Mouse (Mus musculus) midbrain, embryonic 11.5 days (tissue): ENCODE results near the gene Ppp2r5c. TPM values are rescaled to one million over a fixed set of nuclear protein-coding genes. Genes with fewer than 3 reads are reported as not detected.

Experiments used
- ATAC-seq: fragments of 200-750 bp; cut with Nextera tagmentation; 2 replicates; pipeline ENCODE4 v1.8.0; 2017; ENCODE audit warnings: moderate TSS enrichment, moderate library complexity; ENCODE audit not compliant: low FRiP score
- DNase-seq: peaks from one replicate; pipeline ENCODE4 v3.0.0; 2015; ENCODE audit warnings: low spot score; ENCODE audit errors: missing footprints
- H3K27ac ChIP-seq: fragments of 300-500 bp; sonication (generic); 2 replicates; pipeline ENCODE4 v1.5.1; 2014; ENCODE audit warnings: low read depth, low read length
- H3K27me3 ChIP-seq: fragments of 300-500 bp; sonication (generic); 2 replicates; pipeline ENCODE4 v1.6.1; 2014; ENCODE audit warnings: mild to moderate bottlenecking, low read length, moderate library complexity, mixed read lengths; ENCODE audit not compliant: control insufficient read depth, insufficient read depth
- H3K36me3 ChIP-seq: fragments of 300-500 bp; sonication (generic); 2 replicates; pipeline ENCODE4 v1.6.1; 2014; ENCODE audit warnings: mild to moderate bottlenecking, low read length, moderate library complexity, mixed read lengths; ENCODE audit not compliant: control insufficient read depth, insufficient read depth
- H3K4me1 ChIP-seq: fragments of 300-500 bp; sonication (generic); 2 replicates; pipeline ENCODE4 v1.6.1; 2014; ENCODE audit warnings: low read length; ENCODE audit not compliant: control insufficient read depth, insufficient read depth
- H3K4me2 ChIP-seq: fragments of 300-500 bp; sonication (generic); 2 replicates; pipeline ENCODE4 v1.6.1; 2014; ENCODE audit warnings: mild to moderate bottlenecking, moderate library complexity
- H3K4me3 ChIP-seq: fragments of 300-500 bp; sonication (generic); 2 replicates; pipeline ENCODE4 v1.5.1; 2014; ENCODE audit warnings: low read depth, low read length
- H3K9ac ChIP-seq: fragments of 300-500 bp; sonication (generic); 2 replicates; pipeline ENCODE4 v1.6.1; 2014; ENCODE audit warnings: low read length
- H3K9me3 ChIP-seq: fragments of 300-500 bp; sonication (generic); 2 replicates; pipeline ENCODE4 v1.6.1; 2016; ENCODE audit warnings: low read length; ENCODE audit not compliant: control insufficient read depth
- WGBS: fragments of 180-500 bp; shearing (Covaris S2); extraction: QIAGEN DNeasy Blood & Tissue Kit; methylation state at CpG from one replicate; pipeline ENCODE4 v1.1.7; 2014; 5-methylcytosine and 5-hydroxymethylcytosine counted together
- polyA plus RNA-seq: library from polyadenylated mRNA; unstranded; fragments of >200 nt; fragmentation: Nextera tagmentation; extraction: Ambion mirVana; gene quantifications from 2 replicates; pipeline ENCODE4 v1.2.1, GENCODE M21; 2014

The Ppp2r5c gene
- polyA plus RNA-seq, 1 experiment from 2014 or later: 175 TPM

GRCm38 (mm10) chr12:110606676-110607075, 159.8 kb downstream of the Ppp2r5c start:
- WGBS: 89% methylated on average over 2 of the region's 2 CpGs
- Histone ChIP-seq H3K4me2 (no peak overlapping the region), H3K27me3 (no peaks in the 10 kb centered on the region), H3K27ac (no peak overlapping the region), H3K9ac (no peak overlapping the region), H3K4me3 (no peak overlapping the region), H3K36me3 (no peaks in the 10 kb centered on the region), H3K4me1 (peaks cover 15% of the 10 kb centered on the region), H3K9me3 (no peaks in the 10 kb centered on the region)
- no peak for DNase-seq
- ATAC-seq: no peak

GRCm38 (mm10) chr12:110608460-110609152, 161.7 kb downstream of the Ppp2r5c start:
- Histone ChIP-seq H3K27ac (no peak overlapping the region), H3K36me3 (peaks cover 5% of the 10 kb centered on the region), H3K9me3 (no peaks in the 10 kb centered on the region), H3K4me3 (no peak overlapping the region), H3K4me2 (no peak overlapping the region), H3K4me1 (peaks cover 2% of the 10 kb centered on the region; the same call in 1 of the 2 replicates), H3K27me3 (no peaks in the 10 kb centered on the region), H3K9ac (no peak overlapping the region)
- WGBS: 76% methylated on average over 11 of the region's 11 CpGs
- DNase-seq (peak; percentile 62), ATAC-seq (no peak)

- ATAC-seq (no peak), DNase-seq (no peak)
- Histone ChIP-seq H3K27me3 (no peaks in the 10 kb centered on the region), H3K4me2 (no peak overlapping the region), H3K9me3 (no peaks in the 10 kb centered on the region), H3K4me3 (no peak overlapping the region), H3K27ac (no peak overlapping the region), H3K9ac (no peak overlapping the region), H3K36me3 (peaks cover 10% of the 10 kb centered on the region), H3K4me1 (no peaks in the 10 kb centered on the region)
- WGBS: 91% methylated on average over 9 of the region's 9 CpGs
Observed at GRCm38 (mm10) chr12:110609153-110609497, 162.2 kb downstream of the Ppp2r5c start.

GRCm38 (mm10) chr12:110610713-110611112, 163.8 kb downstream of the Ppp2r5c start:
- ATAC-seq (no peak), DNase-seq (peak; percentile 49)
- Histone ChIP-seq H3K9me3 (no peaks in the 10 kb centered on the region), H3K27ac (no peak overlapping the region), H3K4me2 (no peak overlapping the region), H3K36me3 (peaks cover 22% of the 10 kb centered on the region), H3K9ac (no peak overlapping the region), H3K4me3 (no peak overlapping the region), H3K4me1 (no peaks in the 10 kb centered on the region), H3K27me3 (no peaks in the 10 kb centered on the region)
- 98% methylated on average over 2 of the region's 2 CpGs for WGBS

GRCm38 (mm10) chr12:110630056-110630455, 183.1 kb downstream of the Ppp2r5c start:
- no peak overlapping the region for H3K4me3 ChIP-seq
- no peak overlapping the region for H3K9ac ChIP-seq
- H3K9me3 ChIP-seq: no peaks in the 10 kb centered on the region
- no peak for DNase-seq
- no peak overlapping the region for H3K4me2 ChIP-seq
- ATAC-seq: no peak
- H3K27ac ChIP-seq: no peak overlapping the region
- no peaks in the 10 kb centered on the region for H3K4me1 ChIP-seq
- no peaks in the 10 kb centered on the region for H3K27me3 ChIP-seq
- 95% methylated on average over 11 of the region's 11 CpGs for WGBS
- H3K36me3 ChIP-seq: peaks cover 71% of the 10 kb centered on the region

Other genes with a start within 250 kb of the Ppp2r5c start
- not detected in 2 replicates for gene Dio3, start 168.1 kb upstream of the Ppp2r5c start, polyA plus RNA-seq
- gene Dync1h1, start 154.3 kb downstream of the Ppp2r5c start, polyA plus RNA-seq: 74.9 and 83.1 TPM in 2 replicates
- 0.14 and 0.34 TPM in 2 replicates for gene 1700001K19Rik, start 235.5 kb downstream of the Ppp2r5c start, polyA plus RNA-seq